Comparison of ENCODE assay signal across 8 mouse cellular contexts in the genomic region with DNA sequence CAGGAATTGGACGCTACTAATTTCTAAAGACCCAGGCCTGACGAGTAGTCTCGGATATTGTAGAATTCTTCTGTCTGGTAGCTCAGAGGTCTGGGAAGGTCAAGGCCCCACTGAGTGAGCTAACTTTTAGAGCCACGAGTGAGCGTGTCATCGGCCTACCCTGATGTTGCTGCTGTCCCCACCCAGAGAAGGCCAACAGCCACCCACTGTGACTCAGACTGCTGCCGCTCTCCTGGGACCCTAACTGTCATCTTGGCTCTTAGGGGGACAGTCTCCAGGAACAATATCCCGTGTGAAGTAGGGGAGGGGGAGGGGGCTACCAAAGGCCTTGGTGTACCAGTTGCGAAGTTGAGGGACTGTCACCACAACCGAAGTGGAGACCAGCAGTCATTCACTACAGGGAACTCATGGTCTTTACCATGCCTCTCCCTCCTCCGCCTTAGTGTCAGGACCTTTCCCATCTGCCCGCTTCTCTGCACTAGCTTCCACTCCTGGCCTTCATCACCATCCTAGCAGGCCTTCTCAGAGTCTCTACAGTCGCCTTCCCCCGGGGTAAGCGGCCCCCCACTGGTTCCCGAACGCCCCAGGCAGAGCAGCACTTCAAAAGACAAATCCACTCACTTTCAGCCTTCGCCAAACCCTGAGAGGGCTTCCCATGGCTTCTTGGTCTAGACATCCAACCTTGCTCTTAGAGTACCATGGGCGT. TPM values are rescaled to one million over a fixed set of nuclear protein-coding genes. Genes with fewer than 3 reads are reported as not detected.
DNase-seq lines count a peak whose midpoint lies in the region; ATAC-seq lines count a peak whose summit lies in the region.

No protein-coding gene starts in this region.

- peak overlapping the region; percentile 51 for H3K4me2 ChIP-seq in neural tube, embryonic 11.5 days (ENCODE audit: low read depth)
- H3K4me2 ChIP-seq in limb, embryonic 15.5 days, result peak overlapping the region; percentile 67

- no peaks in the 10 kb centered on the region for H3K9me3 ChIP-seq in neural tube, embryonic 11.5 days (ENCODE audit: control insufficient read depth, low read length)
- no peaks in the 10 kb centered on the region for H3K9me3 ChIP-seq in limb, embryonic 15.5 days

- ATAC-seq in neural tube, embryonic 11.5 days (ENCODE audit: insufficient read depth, low FRiP score, low TSS enrichment), result no peak
- ATAC-seq in limb, embryonic 15.5 days (ENCODE audit: insufficient number of reproducible peaks, low FRiP score, low TSS enrichment, low read depth), result no peak
- ATAC-seq in megakaryocyte-erythroid progenitor cell, adult 5-6 weeks (replicated peaks; ENCODE audit: low FRiP score, low TSS enrichment, poor library complexity, severe bottlenecking), result no peak

- peak overlapping the region; percentile 24; the same call in 1 of the 2 replicates for H3K4me3 ChIP-seq in neural tube, embryonic 11.5 days (ENCODE audit: low read depth, low read length)
- H3K4me3 ChIP-seq in limb, embryonic 15.5 days, result peak overlapping the region; percentile 37

- H3K27me3 ChIP-seq in neural tube, embryonic 11.5 days (ENCODE audit: control insufficient read depth, insufficient read depth, low read length), result no peaks in the 10 kb centered on the region
- H3K27me3 ChIP-seq in limb, embryonic 15.5 days, result no peaks in the 10 kb centered on the region

- WGBS in neural tube, embryonic 11.5 days, result 33% methylated on average over 19 of the region's 19 CpGs
- WGBS in limb, embryonic 15.5 days, result 33% methylated on average over 19 of the region's 19 CpGs

- DNase-seq in cerebellum, adult 11 months, result peak; percentile 33
- no peak for DNase-seq in cerebellum, adult 18-20 months
- no peak for DNase-seq in neural tube, embryonic 11.5 days (ENCODE audit: low spot score)
- DNase-seq in neural tube, embryonic 10.5 days (ENCODE audit: extremely low spot score, low spot score), result no peak
- DNase-seq in right cerebral cortex, postnatal 10 days (ENCODE audit: low spot score in 2 of 2), result no peak
- DNase-seq in frontal cortex, postnatal 25 days (ENCODE audit: low spot score in 2 of 2), result no peak

- peak overlapping the region; percentile 62 for H3K9ac ChIP-seq in neural tube, embryonic 11.5 days (ENCODE audit: low read length)
- peak overlapping the region; percentile 14; the same call in 1 of the 2 replicates for H3K9ac ChIP-seq in limb, embryonic 15.5 days

- peaks cover 18% of the 10 kb centered on the region for H3K4me1 ChIP-seq in neural tube, embryonic 11.5 days (ENCODE audit: control insufficient read depth, insufficient read depth, low read length)
- peaks cover 41% of the 10 kb centered on the region for H3K4me1 ChIP-seq in limb, embryonic 15.5 days

- peak overlapping the region; percentile 27; the same call in 1 of the 2 replicates for H3K27ac ChIP-seq in neural tube, embryonic 11.5 days (ENCODE audit: low read depth, low read length)
- peak overlapping the region; percentile 88 for H3K27ac ChIP-seq in limb, embryonic 15.5 days

- H3K36me3 ChIP-seq in neural tube, embryonic 11.5 days (ENCODE audit: control insufficient read depth, insufficient read depth, low read length), result no peaks in the 10 kb centered on the region
- H3K36me3 ChIP-seq in limb, embryonic 15.5 days, result no peaks in the 10 kb centered on the region

RNA-seq across cellular contexts. Expression of gene Banp, which starts 2.4 kb away (rescaled TPM):
- polyA plus RNA-seq in neural tube, embryonic 11.5 days (2014; fragmentation: Nextera tagmentation; extraction: Ambion mirVana), result 60.6 and 61.4 TPM in 2 replicates
- polyA plus RNA-seq in limb, embryonic 15.5 days (2015; fragmentation: Nextera tagmentation; extraction: Ambion mirVana), result 42.3 and 44.8 TPM in 2 replicates
- total RNA-seq in megakaryocyte-erythroid progenitor cell, adult 5-6 weeks (2014; fragmentation: Nextera tagmentation), result 18.4 and 22.9 TPM in 2 replicates
- 10.8 and 17.3 TPM in 2 replicates for total RNA-seq in megakaryocyte-erythroid progenitor cell, adult 5-6 weeks (2017)

RNA-seq across cellular contexts. Expression of gene Car5a, which starts 2.5 kb away (rescaled TPM):
- not detected in 2 replicates for polyA plus RNA-seq in neural tube, embryonic 11.5 days (2014; fragmentation: Nextera tagmentation; extraction: Ambion mirVana)
- polyA plus RNA-seq in limb, embryonic 15.5 days (2015; fragmentation: Nextera tagmentation; extraction: Ambion mirVana), result 0.17 TPM in 1 of 2 replicates, not detected in the other
- not detected in 2 replicates for total RNA-seq in megakaryocyte-erythroid progenitor cell, adult 5-6 weeks (2014; fragmentation: Nextera tagmentation)
- not detected in 2 replicates for total RNA-seq in megakaryocyte-erythroid progenitor cell, adult 5-6 weeks (2017)

RNA-seq across cellular contexts. Expression of gene Slc7a5, which starts 39.7 kb away (rescaled TPM):
- 37.3 and 38.1 TPM in 2 replicates for polyA plus RNA-seq in neural tube, embryonic 11.5 days (2014; fragmentation: Nextera tagmentation; extraction: Ambion mirVana)
- polyA plus RNA-seq in limb, embryonic 15.5 days (2015; fragmentation: Nextera tagmentation; extraction: Ambion mirVana), result 24.5 and 27.4 TPM in 2 replicates
- 78.1 and 90.0 TPM in 2 replicates for total RNA-seq in megakaryocyte-erythroid progenitor cell, adult 5-6 weeks (2014; fragmentation: Nextera tagmentation)
- 23.6 and 43.1 TPM in 2 replicates for total RNA-seq in megakaryocyte-erythroid progenitor cell, adult 5-6 weeks (2017)
